Mouse (Mus musculus): ENCODE data around the gene Castor2. TPM values are rescaled to one million over a fixed set of nuclear protein-coding genes. Genes with fewer than 3 reads are reported as not detected.

The Castor2 gene
- polyA plus RNA-seq, 1 experiment from 2014 or later, result 27.2 TPM

DNA sequence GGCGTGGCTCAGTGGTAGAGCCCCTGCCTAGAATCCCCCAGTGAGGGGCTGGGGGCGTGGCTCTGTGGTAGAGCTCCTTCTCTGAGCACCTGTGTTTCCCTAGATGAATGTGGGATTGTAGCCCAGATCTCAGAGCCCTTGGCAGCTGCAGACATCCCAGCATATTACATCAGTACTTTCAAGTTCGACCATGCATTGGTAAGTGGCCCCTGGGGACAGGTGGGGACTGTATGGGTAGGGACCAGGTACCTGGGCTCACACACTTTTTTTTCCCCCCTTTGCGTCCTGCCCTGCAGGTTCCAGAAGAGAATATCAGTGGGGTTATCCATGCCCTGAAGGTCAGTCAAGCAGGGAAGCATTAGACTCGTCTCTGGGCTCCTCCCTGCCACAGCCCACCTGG, 38.4 kb downstream of the Castor2 start:
- H3K4me3 ChIP-seq (replicated peaks), result no peak overlapping the region
- no peak overlapping the region for H3K9ac ChIP-seq (replicated peaks)
- no peaks in the 10 kb centered on the region for H3K4me1 ChIP-seq (replicated peaks)
- H3K9me3 ChIP-seq, result no peaks in the 10 kb centered on the region
- H3K4me2 ChIP-seq (replicated peaks), result no peak overlapping the region
- 90% methylated on average over 5 of the region's 5 CpGs for WGBS
- ATAC-seq, result no peak
- H3K36me3 ChIP-seq, result peaks cover 95% of the 10 kb centered on the region
- no peaks in the 10 kb centered on the region for H3K27me3 ChIP-seq
- H3K27ac ChIP-seq, result no peak overlapping the region

GRCm38 (mm10) chr5:134139429-134139828, 39.9 kb downstream of the Castor2 start:
- no peak overlapping the region for H3K4me2 ChIP-seq (replicated peaks)
- peaks cover 96% of the 10 kb centered on the region for H3K36me3 ChIP-seq

DNA sequence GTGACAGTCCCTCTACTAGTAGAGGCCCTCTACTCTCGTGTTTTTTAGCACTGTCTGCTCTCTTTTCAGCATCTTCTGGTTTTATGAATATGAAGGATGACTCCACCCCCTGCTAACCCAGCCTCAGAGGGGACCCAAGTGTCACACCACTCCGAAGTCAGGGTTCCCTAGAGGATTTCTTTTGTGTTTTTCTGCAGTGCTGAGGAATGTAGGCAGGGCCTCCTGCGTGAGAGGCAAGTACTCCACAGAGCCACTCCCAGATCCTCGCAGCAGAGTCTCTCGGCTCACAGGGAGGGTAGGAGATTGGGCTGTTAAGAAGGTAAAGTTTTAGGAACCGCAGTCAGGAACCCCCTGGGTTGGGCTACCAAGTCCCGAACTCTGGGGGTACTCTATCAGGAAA, 41.7 kb downstream of the Castor2 start:
- WGBS, result 76% methylated on average over 7 of the region's 7 CpGs
- Histone ChIP-seq H3K4me2 (replicated peaks) (no peak overlapping the region), H3K9ac (replicated peaks) (no peak overlapping the region), H3K27ac (no peak overlapping the region), H3K4me3 (replicated peaks) (no peak overlapping the region), H3K27me3 (no peaks in the 10 kb centered on the region), H3K9me3 (no peaks in the 10 kb centered on the region), H3K36me3 (peaks cover 90% of the 10 kb centered on the region), H3K4me1 (replicated peaks) (no peaks in the 10 kb centered on the region)
- no peak for ATAC-seq

More at GRCm38 (mm10) chr5:134139429-134139828, 39.9 kb downstream of the Castor2 start:
- no peak overlapping the region for H3K4me3 ChIP-seq (replicated peaks)
- H3K9ac ChIP-seq (replicated peaks), result no peak overlapping the region
- no peak for ATAC-seq
- WGBS, result 93% methylated on average over 6 of the region's 6 CpGs
- H3K4me1 ChIP-seq (replicated peaks), result no peaks in the 10 kb centered on the region
- H3K27ac ChIP-seq, result no peak overlapping the region
- no peaks in the 10 kb centered on the region for H3K9me3 ChIP-seq
- no peaks in the 10 kb centered on the region for H3K27me3 ChIP-seq

DNA sequence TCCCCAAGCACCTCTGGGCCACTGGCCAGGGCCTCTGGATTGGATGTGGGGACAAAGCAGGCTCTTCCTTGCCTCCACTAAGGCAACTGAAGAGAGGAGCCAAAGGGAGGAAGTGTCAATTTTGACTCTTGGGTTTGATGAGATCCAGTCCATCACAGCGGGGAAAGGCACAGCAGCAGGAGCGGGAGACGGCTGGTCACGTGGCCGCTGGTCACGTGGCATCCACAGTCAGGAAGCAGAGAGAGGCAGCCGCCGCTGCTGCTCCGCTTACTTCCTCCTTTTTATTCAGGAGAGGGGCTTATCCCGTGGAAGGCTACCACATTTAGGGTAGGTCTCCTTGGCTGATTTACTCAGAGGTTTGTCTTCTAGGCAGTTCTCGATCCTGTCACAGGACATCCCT, 42.9 kb downstream of the Castor2 start:
- Histone ChIP-seq H3K4me3 (replicated peaks) (no peak overlapping the region), H3K9me3 (no peaks in the 10 kb centered on the region), H3K27me3 (no peaks in the 10 kb centered on the region), H3K9ac (replicated peaks) (no peak overlapping the region), H3K4me2 (replicated peaks) (no peak overlapping the region), H3K36me3 (peaks cover 78% of the 10 kb centered on the region), H3K4me1 (replicated peaks) (no peaks in the 10 kb centered on the region), H3K27ac (no peak overlapping the region)
- 72% methylated on average over 11 of the region's 11 CpGs for WGBS
- ATAC-seq, result no peak

DNA sequence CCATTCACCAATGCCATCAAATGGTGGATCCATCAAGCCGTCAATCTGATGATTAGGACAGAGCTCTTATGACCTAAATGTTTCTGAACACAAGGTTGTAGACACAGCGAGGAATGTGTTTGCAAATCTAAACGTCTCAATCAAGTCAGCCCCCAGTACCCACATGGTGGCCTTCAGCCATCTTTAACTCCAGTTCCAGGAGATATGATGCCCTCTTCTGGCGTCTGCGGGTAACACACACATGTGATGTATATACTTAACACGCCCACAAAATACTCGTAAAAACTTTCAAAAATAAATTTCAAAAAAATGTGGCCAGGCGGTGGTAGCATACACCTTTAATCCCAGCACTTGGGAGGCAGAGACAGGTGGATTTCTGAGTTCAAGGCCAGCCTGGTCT, 45.5 kb downstream of the Castor2 start:
- no peak for ATAC-seq
- peaks cover 71% of the 10 kb centered on the region for H3K36me3 ChIP-seq
- 94% methylated on average over 8 of the region's 8 CpGs for WGBS

DNA sequence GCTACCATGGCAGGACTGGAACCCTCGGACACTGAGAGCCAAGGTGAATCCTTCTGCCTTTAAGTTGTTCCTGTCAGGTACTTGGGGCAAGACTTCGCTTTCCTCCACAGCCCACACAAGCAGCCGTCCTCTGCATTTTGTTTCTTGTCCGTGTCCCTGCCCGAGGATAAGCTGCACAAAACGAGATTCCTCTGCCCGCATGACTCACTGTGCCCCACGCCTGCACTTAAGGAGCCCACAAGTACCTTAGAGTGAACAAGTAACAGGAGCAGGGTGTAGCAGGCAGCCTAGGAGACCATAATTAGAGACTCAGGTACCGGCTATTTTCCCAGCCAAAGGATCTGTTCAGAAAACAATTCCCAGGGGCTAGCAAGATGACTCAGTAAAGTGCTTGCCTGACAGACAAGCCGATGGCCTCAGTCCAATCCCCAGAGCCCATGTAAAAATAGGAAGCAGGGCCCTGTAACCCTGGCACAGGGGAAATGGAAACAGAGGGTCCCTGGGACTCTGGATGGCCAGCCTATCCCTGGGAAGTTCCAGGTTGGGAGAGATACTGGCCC, 47.8 kb downstream of the Castor2 start:
- H3K4me1 ChIP-seq (replicated peaks), result no peaks in the 10 kb centered on the region
- H3K9me3 ChIP-seq, result no peaks in the 10 kb centered on the region
- H3K36me3 ChIP-seq, result peaks cover 73% of the 10 kb centered on the region
- no peak overlapping the region for H3K4me3 ChIP-seq (replicated peaks)
- WGBS, result 88% methylated on average over 10 of the region's 10 CpGs
- no peaks in the 10 kb centered on the region for H3K27me3 ChIP-seq
- no peak overlapping the region for H3K4me2 ChIP-seq (replicated peaks)
- no peak overlapping the region for H3K27ac ChIP-seq
- H3K9ac ChIP-seq (replicated peaks), result no peak overlapping the region
- no peak for ATAC-seq

More for the DNA sequence above, 45.5 kb downstream of the Castor2 start:
- no peak overlapping the region for H3K4me2 ChIP-seq (replicated peaks)
- no peaks in the 10 kb centered on the region for H3K27me3 ChIP-seq
- H3K4me3 ChIP-seq (replicated peaks), result no peak overlapping the region
- H3K9me3 ChIP-seq, result no peaks in the 10 kb centered on the region
- no peaks in the 10 kb centered on the region for H3K4me1 ChIP-seq (replicated peaks)
- H3K9ac ChIP-seq (replicated peaks), result no peak overlapping the region
- H3K27ac ChIP-seq, result no peak overlapping the region

DNA sequence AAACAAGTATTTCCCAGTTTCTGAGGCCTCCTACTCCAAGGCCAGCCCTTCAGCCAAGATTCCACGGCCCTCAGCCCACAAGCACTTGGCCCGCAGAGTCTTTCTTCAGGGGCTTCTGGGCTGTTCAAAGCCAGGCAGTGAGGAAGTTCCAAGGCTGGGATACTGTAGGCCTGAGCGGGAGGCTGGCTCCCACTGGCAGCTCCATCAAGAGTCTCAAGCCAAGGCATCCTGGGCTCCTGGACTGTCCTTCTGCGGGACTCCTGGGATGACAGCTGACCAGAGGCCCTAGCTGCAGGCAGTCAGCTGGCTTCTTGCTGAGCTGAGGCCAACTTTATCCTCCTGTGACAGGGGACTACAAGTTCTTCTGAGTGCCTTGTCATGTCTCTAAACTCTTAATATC, 48.6 kb downstream of the Castor2 start:
- no peak for ATAC-seq
- no peak overlapping the region for H3K27ac ChIP-seq
- WGBS, result 94% methylated on average over 4 of the region's 4 CpGs
- no peak overlapping the region for H3K9ac ChIP-seq (replicated peaks)
- no peak overlapping the region for H3K4me3 ChIP-seq (replicated peaks)
- H3K4me2 ChIP-seq (replicated peaks), result no peak overlapping the region
- no peaks in the 10 kb centered on the region for H3K27me3 ChIP-seq
- H3K36me3 ChIP-seq, result peaks cover 68% of the 10 kb centered on the region
- no peaks in the 10 kb centered on the region for H3K4me1 ChIP-seq (replicated peaks)
- H3K9me3 ChIP-seq, result no peaks in the 10 kb centered on the region

DNA sequence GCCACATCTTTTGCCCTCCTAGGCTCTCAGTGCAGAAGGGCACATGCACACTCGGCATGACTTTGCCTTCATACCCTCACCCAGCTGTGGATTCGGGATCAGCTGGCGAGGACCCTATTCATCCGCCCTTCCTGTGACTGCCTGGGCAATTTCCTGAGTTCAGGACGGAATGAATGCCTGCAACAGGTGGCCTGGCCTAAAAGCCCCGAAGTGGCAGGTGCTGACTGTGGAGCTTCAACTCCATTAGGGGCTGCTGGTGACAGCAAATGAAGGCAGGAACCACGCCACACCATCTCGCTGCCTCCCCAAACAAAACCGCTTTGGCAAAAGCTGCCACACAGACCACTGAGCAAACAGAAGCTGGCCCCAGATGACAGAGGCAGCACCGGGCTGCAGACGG, 52.4 kb downstream of the Castor2 start:
- Histone ChIP-seq H3K4me2 (replicated peaks) (no peak overlapping the region), H3K27me3 (no peaks in the 10 kb centered on the region), H3K4me3 (replicated peaks) (no peak overlapping the region), H3K4me1 (replicated peaks) (no peaks in the 10 kb centered on the region), H3K9ac (replicated peaks) (no peak overlapping the region), H3K27ac (no peak overlapping the region), H3K36me3 (peaks cover 73% of the 10 kb centered on the region), H3K9me3 (no peaks in the 10 kb centered on the region)
- no peak for ATAC-seq
- WGBS, result 91% methylated on average over 11 of the region's 11 CpGs

DNA sequence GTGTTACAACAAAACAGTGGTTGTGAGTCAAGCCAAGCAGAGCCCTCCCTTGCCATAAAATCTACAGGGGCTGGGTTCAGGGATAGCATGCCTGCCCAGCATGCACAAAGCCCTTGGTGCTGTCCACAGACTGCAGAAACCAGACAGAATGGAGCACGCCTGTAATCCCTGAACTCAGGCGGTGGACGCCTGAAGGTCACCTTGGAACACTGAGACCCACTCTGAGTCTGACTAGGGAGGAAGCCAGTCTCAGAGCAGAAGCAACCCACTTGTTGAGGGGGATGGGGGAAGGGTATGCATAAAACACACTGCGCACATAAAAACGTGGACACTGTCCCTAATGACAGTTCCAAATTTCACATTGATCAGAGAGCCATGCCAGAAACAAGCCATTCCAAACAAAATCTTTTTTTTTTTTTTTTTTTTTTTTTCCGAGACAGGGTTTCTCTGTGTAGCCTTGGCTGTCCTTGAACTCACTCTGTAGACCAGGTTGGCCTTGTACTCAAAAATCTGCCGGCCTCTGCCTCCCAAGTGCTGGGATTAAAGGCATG, 56.5 kb downstream of the Castor2 start:
- no peak overlapping the region for H3K27ac ChIP-seq
- H3K9ac ChIP-seq (replicated peaks), result no peak overlapping the region
- H3K27me3 ChIP-seq, result no peaks in the 10 kb centered on the region
- ATAC-seq, result no peak
- WGBS, result 97% methylated on average over 7 of the region's 7 CpGs
- H3K9me3 ChIP-seq, result no peaks in the 10 kb centered on the region
- no peak overlapping the region for H3K4me2 ChIP-seq (replicated peaks)
- H3K4me1 ChIP-seq (replicated peaks), result no peaks in the 10 kb centered on the region
- no peak overlapping the region for H3K4me3 ChIP-seq (replicated peaks)
- peaks cover 73% of the 10 kb centered on the region for H3K36me3 ChIP-seq

DNA sequence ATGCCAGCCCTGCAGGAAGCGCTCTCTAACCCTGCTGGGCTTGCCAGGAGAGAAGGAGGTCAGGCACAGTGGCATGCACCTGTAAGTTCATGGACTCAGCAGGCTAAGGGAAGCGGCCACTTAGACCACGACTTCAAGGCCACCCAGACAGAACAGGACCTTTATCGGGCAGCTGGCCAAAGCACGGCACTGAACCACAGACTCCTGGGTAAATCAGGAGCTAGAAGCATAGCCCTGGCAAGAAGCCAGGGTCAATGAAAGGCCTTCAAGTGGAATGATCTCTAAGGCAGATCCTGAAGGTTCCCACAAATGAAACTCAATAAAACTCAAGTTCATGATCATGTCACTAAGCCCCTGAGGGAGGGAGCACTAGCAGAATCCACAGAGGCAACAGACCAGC, 65.2 kb downstream of the Castor2 start:
- no peak overlapping the region for H3K27ac ChIP-seq
- H3K27me3 ChIP-seq, result no peaks in the 10 kb centered on the region
- peaks cover 53% of the 10 kb centered on the region for H3K36me3 ChIP-seq
- H3K9me3 ChIP-seq, result no peaks in the 10 kb centered on the region
- H3K4me2 ChIP-seq (replicated peaks), result no peak overlapping the region
- no peak overlapping the region for H3K4me3 ChIP-seq (replicated peaks)
- H3K9ac ChIP-seq (replicated peaks), result 0 out of 2 replicates have a peak overlapping the region, but pooled peaks have one; percentile 10
- peaks cover 9% of the 10 kb centered on the region for H3K4me1 ChIP-seq (replicated peaks)
- 81% methylated on average over 5 of the region's 5 CpGs for WGBS
- ATAC-seq, result no peak

- no peaks in the 10 kb centered on the region for H3K27me3 ChIP-seq
- 93% methylated on average over 7 of the region's 7 CpGs for WGBS
- peaks cover 53% of the 10 kb centered on the region for H3K36me3 ChIP-seq
- H3K27ac ChIP-seq, result no peak overlapping the region
- ATAC-seq, result no peak
- H3K9me3 ChIP-seq, result no peaks in the 10 kb centered on the region
- H3K4me2 ChIP-seq (replicated peaks), result no peak overlapping the region
- H3K9ac ChIP-seq (replicated peaks), result no peak overlapping the region
- no peak overlapping the region for H3K4me3 ChIP-seq (replicated peaks)
- H3K4me1 ChIP-seq (replicated peaks), result peaks cover 9% of the 10 kb centered on the region
Measured at GRCm38 (mm10) chr5:134166642-134167041, 67.1 kb downstream of the Castor2 start.

DNA sequence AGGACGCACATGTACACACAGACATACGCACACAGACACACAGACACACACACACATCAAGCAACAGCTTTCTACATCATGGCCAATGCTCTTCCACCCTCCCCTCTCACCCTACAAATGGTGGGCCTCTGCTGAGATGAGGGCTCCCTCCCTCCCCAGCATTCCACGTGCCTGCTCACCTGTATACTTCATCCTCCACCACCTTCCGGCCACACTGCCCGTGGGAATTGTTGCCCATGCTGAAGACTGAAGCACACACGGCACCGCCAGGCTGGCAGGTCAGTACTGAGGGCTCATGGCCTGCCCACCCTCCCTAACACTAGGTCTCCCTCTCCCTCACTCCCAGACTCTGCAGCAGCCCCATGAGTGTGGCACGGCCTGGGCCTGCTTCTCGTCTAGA, 68.5 kb downstream of the Castor2 start:
- peaks cover 41% of the 10 kb centered on the region for H3K36me3 ChIP-seq
- H3K27ac ChIP-seq, result no peak overlapping the region
- H3K27me3 ChIP-seq, result no peaks in the 10 kb centered on the region
- H3K4me1 ChIP-seq (replicated peaks), result peaks cover 9% of the 10 kb centered on the region
- no peak overlapping the region for H3K9ac ChIP-seq (replicated peaks)
- H3K4me2 ChIP-seq (replicated peaks), result no peak overlapping the region
- no peak for ATAC-seq
- WGBS, result 94% methylated on average over 9 of the region's 9 CpGs
- H3K4me3 ChIP-seq (replicated peaks), result no peak overlapping the region
- H3K9me3 ChIP-seq, result no peaks in the 10 kb centered on the region

DNA sequence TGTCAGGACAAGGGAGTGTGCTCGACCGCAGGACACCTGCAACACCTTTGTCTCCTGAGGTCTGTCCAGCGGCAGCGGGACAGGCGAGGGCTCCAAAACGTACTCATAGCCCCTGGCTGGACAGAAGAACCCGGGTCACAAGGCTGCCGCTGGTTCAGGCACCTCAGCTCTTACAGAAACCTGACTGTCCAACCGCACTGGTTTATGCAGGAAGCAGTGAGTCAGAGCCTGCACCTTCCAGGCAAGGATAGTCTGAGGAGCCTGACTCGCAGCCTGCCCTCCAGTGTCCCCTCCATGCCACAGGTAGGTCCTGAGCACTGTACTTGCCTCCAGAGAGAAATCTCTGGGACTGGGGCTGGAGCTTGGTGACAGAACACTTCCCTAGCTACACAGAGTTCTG, 69.7 kb downstream of the Castor2 start:
- H3K4me2 ChIP-seq (replicated peaks), result no peak overlapping the region
- H3K36me3 ChIP-seq, result peaks cover 33% of the 10 kb centered on the region
- 93% methylated on average over 10 of the region's 10 CpGs for WGBS
- no peak overlapping the region for H3K27ac ChIP-seq
- ATAC-seq, result no peak
- H3K4me3 ChIP-seq (replicated peaks), result no peak overlapping the region
- no peaks in the 10 kb centered on the region for H3K9me3 ChIP-seq
- peaks cover 9% of the 10 kb centered on the region for H3K4me1 ChIP-seq (replicated peaks)
- H3K27me3 ChIP-seq, result no peaks in the 10 kb centered on the region
- no peak overlapping the region for H3K9ac ChIP-seq (replicated peaks)
